Mouse (Mus musculus): Measurements from ENCODE around the gene Cby1. TPM values are rescaled to one million over a fixed set of nuclear protein-coding genes. Genes with fewer than 3 reads are reported as not detected.
"Not testable (repeated sequence)": the region's sequence is repeated elsewhere in the genome, so short reads cannot be mapped to it uniquely, and the experiment has no call there.

The Cby1 gene
- total RNA-seq (2021), result 10 to 100 TPM; 43.2 to 44.3 TPM

- DNase-seq, result peak; percentile 94
These were observed at the start of gene Cby1, which contains the start of gene Fam227a for GRCm38 (mm10) chr15:79658531-79659375. TSS of gene Cby1 (plus strand) at chr15:79659199. TSS of gene Fam227a (minus strand) at chr15:79658956.

GRCm38 (mm10) chr15:79609226-79609625 lies 49.8 kb upstream of the Cby1 start:
- no peak for DNase-seq

- DNase-seq, result no peak
These were observed 43.5 kb upstream of the Cby1 start for GRCm38 (mm10) chr15:79615501-79615900.

DNA sequence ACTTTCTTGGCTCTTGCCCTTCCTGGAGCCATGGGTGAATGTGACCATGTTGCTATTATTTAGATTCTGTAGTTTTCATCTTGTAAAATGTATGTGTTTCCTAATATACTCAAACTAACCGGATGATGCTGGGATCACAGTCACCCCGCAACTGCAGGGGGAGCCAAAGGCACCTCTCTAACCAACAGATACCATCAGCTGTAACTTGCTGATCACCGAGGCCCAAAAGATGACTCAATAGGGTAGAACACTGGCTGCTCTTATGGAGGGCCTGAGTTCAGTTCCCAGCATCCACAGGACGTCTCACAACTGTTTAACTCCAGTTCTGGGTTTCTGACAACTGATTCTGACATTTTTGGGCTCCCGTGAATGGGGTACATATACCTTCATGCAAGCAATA lies 42.3 kb upstream of the Cby1 start:
- no peak for DNase-seq

- no peak for DNase-seq
These were observed 41.9 kb upstream of the Cby1 start for GRCm38 (mm10) chr15:79617135-79617534.

- DNase-seq, result no peak
These were observed 40.5 kb upstream of the Cby1 start for GRCm38 (mm10) chr15:79618456-79618855.

GRCm38 (mm10) chr15:79619770-79620414 lies 39.1 kb upstream of the Cby1 start:
- no peak for DNase-seq

- no peak for DNase-seq
These were observed 28.5 kb upstream of the Cby1 start for GRCm38 (mm10) chr15:79630471-79630870.

DNA sequence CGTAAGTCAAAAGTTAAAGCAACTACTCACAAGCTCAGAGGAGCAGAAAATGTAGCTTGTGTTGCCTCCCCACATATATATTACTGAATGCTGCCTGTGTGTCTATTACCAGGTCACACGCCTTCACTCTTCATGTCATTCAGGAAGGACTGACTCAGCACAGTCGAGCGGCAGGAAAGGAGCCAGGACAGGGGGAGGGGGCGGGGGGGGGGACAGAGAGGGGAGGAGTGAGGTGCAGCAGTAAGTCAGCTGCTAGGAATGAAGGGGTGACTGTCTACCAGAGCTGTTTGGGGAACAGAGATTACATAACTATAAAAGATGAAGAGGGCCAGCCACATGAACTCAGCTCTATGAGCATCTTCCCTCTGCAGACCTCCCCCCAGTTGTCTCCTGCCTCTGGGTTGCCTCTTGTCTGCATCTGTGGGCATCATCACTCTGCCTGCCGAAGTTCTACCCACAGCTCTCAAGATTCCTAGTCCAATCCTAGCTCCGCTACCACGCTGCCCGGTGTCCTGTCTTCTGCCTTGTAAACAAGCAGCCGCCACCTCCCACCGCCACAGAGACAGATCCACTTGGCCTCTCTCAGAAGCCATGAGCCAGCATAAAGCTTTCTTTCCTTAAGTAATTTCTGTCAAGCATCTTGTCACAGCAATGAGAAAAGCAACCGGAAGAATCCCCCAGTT lies 17.7 kb upstream of the Cby1 start:
- no peak for DNase-seq

GRCm38 (mm10) chr15:79645483-79645882 lies 13.5 kb upstream of the Cby1 start:
- DNase-seq, result no peak

GRCm38 (mm10) chr15:79648130-79648529 lies 10.9 kb upstream of the Cby1 start:
- DNase-seq, result no peak

- DNase-seq, result no peak
These were observed 8.4 kb upstream of the Cby1 start for GRCm38 (mm10) chr15:79650569-79650968.

DNA sequence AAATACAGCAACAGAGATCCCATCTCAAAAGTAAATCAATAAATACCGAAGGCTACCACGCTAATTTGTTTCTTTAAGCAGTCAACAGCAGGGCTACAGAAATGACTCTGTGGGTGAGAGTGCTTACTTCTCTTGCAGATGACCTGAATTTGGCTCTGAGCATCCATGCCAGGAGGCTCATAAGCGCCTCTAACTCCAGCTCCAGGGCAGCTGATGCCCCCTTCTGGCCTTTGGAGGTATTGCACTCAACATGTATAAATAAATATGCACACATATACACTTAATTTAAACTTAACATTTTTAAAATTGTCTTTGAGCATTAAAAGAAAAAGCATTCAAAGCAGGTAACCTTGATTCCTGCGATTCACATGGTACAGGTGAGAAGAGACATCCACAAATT lies 7.5 kb upstream of the Cby1 start:
- DNase-seq, result no peak

- DNase-seq, result peak; percentile 40 to 61
These were observed 2.5 kb upstream of the Cby1 start for GRCm38 (mm10) chr15:79656451-79656850.

- peak; percentile 74 to 81 for DNase-seq
These were observed 1.0 kb upstream of the Cby1 start for GRCm38 (mm10) chr15:79657837-79658530.

GRCm38 (mm10) chr15:79661852-79662251 lies 2.9 kb downstream of the Cby1 start:
- DNase-seq, result no peak

DNA sequence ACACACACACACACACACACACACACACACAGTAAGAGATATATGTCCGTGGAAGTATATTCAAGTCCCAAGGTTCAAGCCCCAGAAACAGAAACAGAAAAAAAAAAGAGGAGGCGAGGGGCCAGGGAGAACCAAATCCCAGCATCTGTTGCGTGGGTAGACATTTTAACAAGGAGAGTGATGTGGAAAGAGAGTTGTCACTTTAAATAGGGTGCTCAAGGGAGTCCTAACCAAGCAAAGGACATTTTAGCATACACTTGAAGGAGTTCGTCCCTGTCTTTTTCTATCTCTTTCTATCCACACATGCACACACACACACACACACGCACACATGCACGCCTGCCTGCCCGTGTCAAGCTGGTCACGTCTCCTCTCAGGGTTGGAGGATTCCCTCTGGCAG lies 5.7 kb downstream of the Cby1 start:
- no peak for DNase-seq

DNA sequence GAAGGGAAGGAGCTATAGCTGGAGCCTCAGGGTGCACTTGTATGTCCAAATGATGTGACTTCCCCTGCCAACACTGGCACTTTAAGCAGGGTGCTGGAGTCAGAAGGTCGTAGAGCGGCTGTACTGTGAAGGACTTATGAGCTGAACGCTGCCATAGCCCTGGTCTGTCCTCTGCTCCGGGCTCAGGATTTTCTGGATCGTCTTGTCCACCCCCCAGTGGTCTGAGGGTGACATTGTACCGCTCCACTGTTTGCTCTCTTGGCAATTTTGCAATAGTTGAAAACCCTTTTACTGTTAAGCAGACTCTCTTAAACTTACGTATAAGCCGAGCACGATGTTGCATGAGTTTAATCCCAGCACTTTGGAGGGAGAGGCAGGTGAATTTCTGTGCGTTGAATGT lies 10.2 kb downstream of the Cby1 start:
- no peak for DNase-seq

DNA sequence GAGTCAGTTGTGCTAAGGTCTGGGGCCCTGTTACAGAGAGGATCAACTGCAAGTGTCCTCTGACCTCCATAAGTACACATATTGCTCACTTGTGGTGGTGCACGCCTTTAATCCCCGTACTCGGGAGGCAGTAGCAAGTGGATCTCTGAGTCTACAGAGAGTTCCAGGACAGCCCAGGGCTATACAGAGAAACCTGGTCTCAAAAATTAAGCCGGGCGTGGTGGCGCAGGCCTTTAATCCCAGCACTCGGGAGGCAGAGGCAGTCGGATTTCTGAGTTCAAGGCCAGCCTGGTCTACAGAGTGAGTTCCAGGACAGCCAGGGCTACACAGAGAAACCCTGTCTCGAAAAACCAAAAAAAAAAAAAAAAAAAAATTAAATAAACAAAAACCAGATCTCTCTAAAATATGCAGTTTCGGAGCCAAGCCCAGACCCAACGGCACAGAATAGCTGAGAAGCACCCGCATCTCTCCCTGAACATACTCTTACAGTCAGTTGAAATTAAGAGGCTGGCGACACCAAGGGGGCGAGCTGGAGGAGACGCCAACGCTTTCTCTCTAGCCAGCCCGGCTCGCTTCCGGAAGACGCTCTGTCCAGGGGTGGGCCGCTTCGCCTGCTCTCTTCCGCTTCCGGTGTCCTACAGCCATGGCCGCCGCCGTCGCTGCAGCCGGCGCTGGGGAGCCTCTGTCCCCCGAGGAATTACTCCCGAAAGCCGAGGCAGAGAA lies 11.4 kb downstream of the Cby1 start, which contains the start of gene Tomm22:
TSS of gene Tomm22 (plus strand) at position 613 of the 723 bp plus-strand sequence.
- DNase-seq, result peak; percentile 88 to 90

DNA sequence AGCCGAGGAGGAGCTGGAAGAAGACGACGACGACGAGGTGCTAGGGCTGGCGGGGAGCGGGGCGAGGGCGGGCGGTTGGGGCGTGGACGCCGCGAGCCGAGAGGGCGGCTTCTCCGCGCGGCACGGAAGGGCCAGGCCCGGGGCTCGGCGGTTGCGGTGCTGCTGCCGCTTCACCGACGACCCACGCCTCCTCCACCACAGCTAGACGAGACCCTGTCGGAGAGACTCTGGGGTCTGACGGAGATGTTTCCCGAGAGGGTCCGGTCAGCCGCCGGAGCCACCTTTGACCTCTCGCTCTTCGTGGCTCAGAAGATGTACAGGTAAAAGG lies 11.9 kb downstream of the Cby1 start:
- DNase-seq, result no peak

DNA sequence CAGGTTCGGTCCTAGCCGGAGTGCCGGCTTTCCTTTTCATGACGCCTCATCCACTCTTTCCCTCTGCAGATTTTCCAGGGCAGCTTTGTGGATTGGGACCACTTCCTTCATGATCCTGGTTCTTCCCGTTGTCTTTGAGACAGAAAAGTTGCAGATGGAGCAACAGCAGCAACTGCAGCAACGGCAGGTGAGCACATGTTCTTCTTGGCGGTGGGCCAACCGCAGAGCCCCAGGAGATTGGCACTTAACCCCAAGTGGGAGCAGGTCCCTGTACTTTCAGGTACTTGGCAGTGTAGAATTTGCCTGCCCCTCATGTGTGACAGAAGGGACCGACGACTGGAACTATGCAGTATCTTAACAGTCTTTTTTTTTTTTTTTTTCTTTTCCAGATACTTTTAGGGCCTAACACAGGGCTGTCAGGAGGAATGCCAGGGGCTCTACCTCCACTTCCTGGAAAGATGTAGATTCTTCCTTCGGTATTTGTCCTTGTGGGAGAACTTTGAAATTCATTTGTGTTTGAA lies 12.9 kb downstream of the Cby1 start:
- not testable (repeated sequence) for DNase-seq

DNA sequence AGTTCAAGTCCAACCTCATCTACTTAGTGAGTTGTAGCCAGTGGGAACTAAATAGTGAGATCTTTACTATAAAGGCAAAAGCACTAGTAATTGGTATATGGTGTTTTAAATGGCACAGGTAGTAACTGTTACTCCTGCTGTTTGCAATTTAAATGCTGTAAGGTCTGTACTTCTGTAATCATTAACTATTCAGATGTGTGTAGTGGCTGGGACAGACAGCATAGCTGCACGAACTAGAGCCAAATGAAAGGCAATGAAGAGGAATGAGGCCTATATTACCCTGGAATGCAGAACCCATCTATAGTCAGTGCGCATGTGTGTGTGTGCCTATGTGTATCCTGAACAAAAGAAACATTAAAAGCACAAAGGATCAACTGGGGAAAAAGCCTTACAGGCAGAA lies 18.9 kb downstream of the Cby1 start:
- DNase-seq, result no peak

All from layer of hippocampus, postnatal 36 days (tissue).